ENCODE assay signal across 34 mouse cellular contexts in the genomic region with DNA sequence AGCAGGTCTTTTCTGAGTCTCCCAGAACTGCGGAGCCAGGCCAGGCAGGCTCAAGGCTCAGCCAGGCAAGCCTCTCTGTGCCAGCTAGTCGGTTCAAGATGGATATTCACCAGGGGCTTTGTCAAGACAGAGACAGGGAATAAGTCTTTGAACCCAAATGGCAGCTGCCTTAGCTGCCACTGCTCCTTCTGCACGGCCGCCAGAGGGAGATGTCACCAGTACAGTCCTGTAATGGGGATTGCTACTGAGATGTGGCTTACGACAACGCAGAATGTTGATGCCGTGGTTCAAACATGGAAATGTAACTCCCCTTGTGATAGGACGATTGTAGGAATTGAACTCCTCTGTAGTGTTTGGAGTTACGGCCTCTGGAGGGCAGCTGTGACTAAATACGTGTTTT. TPM values are rescaled to one million over a fixed set of nuclear protein-coding genes. Genes with fewer than 3 reads are reported as not detected.
DNase-seq lines count a peak whose midpoint lies in the region; ATAC-seq and TF ChIP-seq lines count a peak whose summit lies in the region.
"Had no signal": no experiment of that assay in that cellular context is flagged by ENCODE, and none has a peak within 500 bp of the region (broad histone marks: within the 10 kb centered on the region; RNA-seq: fewer than 3 reads in every experiment).

No protein-coding gene starts in this region.

- TF ChIP-seq EP300 in heart, adult 2 months (IDR thresholded peaks at IDR 0.05; ENCODE audit: insufficient read depth, low read depth, low read length) = no peak
- no peak for TF ChIP-seq EP300 in CH12.LX (IDR thresholded peaks at IDR 0.05; ENCODE audit: low read length)

- no peaks in the 10 kb centered on the region for H3K9me3 ChIP-seq in lung, embryonic 14.5 days (ENCODE audit: low read depth, low read length)
- peaks cover 5% of the 10 kb centered on the region for H3K9me3 ChIP-seq in CH12.LX (replicated peaks; ENCODE audit: low read length)
- H3K9me3 ChIP-seq: embryonic facial prominence, embryonic 13.5 days; heart, embryonic 10.5 days; heart, embryonic 15.5 days; limb, embryonic 12.5 days; stomach, embryonic 15.5 days had no signal

- DNase-seq in heart, adult 2 months = no peak
- DNase-seq in heart, adult 8-10 months (ENCODE audit: low spot score) = no peak
- no peak for DNase-seq in lung, embryonic 14.5 days
- no peak for DNase-seq in lung, postnatal 4 days
- DNase-seq in CH12.LX (ENCODE audit: extremely low read depth) = peak; percentile 3
- peak; percentile 5 for DNase-seq in R1 (ENCODE audit: low read depth, low spot score)
- no peak for DNase-seq in yolk sac, embryonic 10.5 days (ENCODE audit: low spot score)
- DNase-seq: adrenal gland, adult 8-10 months; B cell, adult 2 months; cerebellum, adult 8-10 months; kidney, adult 8-10 months; layer of hippocampus, adult 9-11 months; right cerebral cortex, postnatal 25 days had no signal

- no peak for ATAC-seq in lung, embryonic 14.5 days (ENCODE audit: insufficient read depth)
- ATAC-seq: forebrain, embryonic 16.5 days; hindbrain, postnatal 0 days; intestine, embryonic 16.5 days; midbrain, embryonic 16.5 days; Patski had no signal

- no peaks in the 10 kb centered on the region for H3K79me2 ChIP-seq in heart, adult 2 months (replicated peaks; ENCODE audit: control insufficient read depth, insufficient read depth, low read length)
- H3K79me2 ChIP-seq in CH12.LX (replicated peaks; ENCODE audit: control insufficient read depth, extremely low read depth, insufficient read depth, poor library complexity, severe bottlenecking) = no peaks in the 10 kb centered on the region

- TF ChIP-seq POLR2A in heart, adult 2 months (IDR thresholded peaks at IDR 0.05; ENCODE audit: insufficient read depth, low read depth, low read length) = no peak
- TF ChIP-seq POLR2A in CH12.LX (IDR thresholded peaks at IDR 0.05; ENCODE audit: low read depth, low read length) = no peak

- H3K4me1 ChIP-seq in heart, adult 2 months (ENCODE audit: control insufficient read depth, insufficient read depth, low read length) = no peaks in the 10 kb centered on the region
- no peaks in the 10 kb centered on the region for H3K4me1 ChIP-seq in lung, embryonic 14.5 days (ENCODE audit: insufficient read depth)
- H3K4me1 ChIP-seq in CH12.LX (ENCODE audit: control insufficient read depth in 1 of 2, insufficient read depth in 2 of 2) = no peaks in the 10 kb centered on the region
- H3K4me1 ChIP-seq: heart, embryonic 15.5 days; stomach, embryonic 15.5 days had no signal

- in situ Hi-C loops in CH12.LX (cut with MboI; ENCODE audit: low pct_ligation_motif_present, low pct_unique_long_range_greater_than_20kb, low sequenced_read_pairs) = no loop called here

- TF ChIP-seq CTCF in heart, adult 2 months (IDR thresholded peaks at IDR 0.05) = peak; percentile 45
- TF ChIP-seq CTCF in lung, embryonic 14.5 days (IDR thresholded peaks at IDR 0.05; ENCODE audit: low read depth) = 0 out of 2 replicates have a peak, but pooled peaks have one; percentile 18
- peak in 1 of 2 experiments; percentile 50; a peak in 2 of 4 replicates for TF ChIP-seq CTCF in CH12.LX (conservative IDR thresholded peaks at IDR 0.05 in 1 of 2, IDR thresholded peaks at IDR 0.05 in 1 of 2; ENCODE audit: low read depth in 2 of 2, low read length in 2 of 2)

- TF ChIP-seq RAD21 in CH12.LX (IDR thresholded peaks at IDR 0.05; ENCODE audit: low read depth, low read length) = no peak; the same call in none of the 2 replicates

- no peaks in the 10 kb centered on the region for H3K27me3 ChIP-seq in heart, adult 2 months (ENCODE audit: control insufficient read depth, insufficient read depth, low read length)
- H3K27me3 ChIP-seq in lung, embryonic 14.5 days (ENCODE audit: insufficient read depth, low read length) = no peaks in the 10 kb centered on the region
- H3K27me3 ChIP-seq in CH12.LX (replicated peaks) = peaks cover 90% of the 10 kb centered on the region
- H3K27me3 ChIP-seq: embryonic facial prominence, embryonic 13.5 days; heart, embryonic 15.5 days; hindbrain, embryonic 12.5 days; limb, embryonic 12.5 days; liver, embryonic 15.5 days; stomach, embryonic 15.5 days had no signal

- dilution Hi-C loops in CH12.LX (cut with MboI; ENCODE audit: extremely low pct_ligation_motif_present, extremely low pct_unique_long_range_greater_than_20kb, low sequenced_read_pairs) = no loop called here

- H3K4me2 ChIP-seq in lung, embryonic 14.5 days = no peak overlapping the region
- H3K4me2 ChIP-seq in CH12.LX (ENCODE audit: insufficient read depth, low read depth, poor library complexity, severe bottlenecking) = no peak overlapping the region
- H3K4me2 ChIP-seq: embryonic facial prominence, embryonic 13.5 days; heart, embryonic 15.5 days; hindbrain, embryonic 12.5 days; limb, embryonic 12.5 days; liver, embryonic 15.5 days; stomach, embryonic 15.5 days had no signal

- intact Hi-C loops in heart, adult 2 months (cut with DNase I) = no loop called here

- H3K4me3 ChIP-seq in heart, adult 2 months = no peak overlapping the region
- H3K4me3 ChIP-seq in lung, embryonic 14.5 days (ENCODE audit: low read depth, low read length) = no peak overlapping the region
- H3K4me3 ChIP-seq in CH12.LX (replicated peaks in 1 of 3; ENCODE audit: low read depth in 2 of 3, low read length in 2 of 3, poor library complexity in 1 of 3) = no peak overlapping the region
- H3K4me3 ChIP-seq: embryonic facial prominence, embryonic 13.5 days; erythroblast, embryonic 14.5 days; heart, embryonic 10.5 days; heart, embryonic 15.5 days; hindbrain, embryonic 12.5 days; limb, embryonic 12.5 days; liver, embryonic 15.5 days; stomach, embryonic 15.5 days had no signal

- no peak overlapping the region for H3K27ac ChIP-seq in heart, adult 2 months
- H3K27ac ChIP-seq in lung, embryonic 14.5 days (ENCODE audit: low read depth) = no peak overlapping the region
- no peak overlapping the region for H3K27ac ChIP-seq in CH12.LX (ENCODE audit: insufficient read depth, low read depth)
- H3K27ac ChIP-seq: embryonic facial prominence, embryonic 13.5 days; heart, embryonic 10.5 days; heart, embryonic 15.5 days; hindbrain, embryonic 12.5 days; hindbrain, postnatal 0 days; kidney, postnatal 0 days; limb, embryonic 12.5 days; stomach, embryonic 15.5 days had no signal

- no peak overlapping the region for H3K9ac ChIP-seq in heart, adult 2 months (ENCODE audit: low read depth, low read length)
- no peak overlapping the region for H3K9ac ChIP-seq in lung, embryonic 14.5 days
- H3K9ac ChIP-seq in CH12.LX (ENCODE audit: insufficient read depth, low read depth) = no peak overlapping the region
- H3K9ac ChIP-seq: embryonic facial prominence, embryonic 13.5 days; heart, embryonic 15.5 days; hindbrain, embryonic 12.5 days; limb, embryonic 12.5 days; liver, embryonic 15.5 days; stomach, embryonic 15.5 days had no signal

- no peaks in the 10 kb centered on the region for H3K36me3 ChIP-seq in heart, adult 2 months (ENCODE audit: control insufficient read depth, insufficient read depth, low read length)
- no peaks in the 10 kb centered on the region for H3K36me3 ChIP-seq in lung, embryonic 14.5 days (ENCODE audit: insufficient read depth)
- H3K36me3 ChIP-seq in CH12.LX (replicated peaks in 1 of 2; ENCODE audit: control insufficient read depth in 1 of 2, insufficient read depth in 1 of 2, low read length in 1 of 2) = no peaks in the 10 kb centered on the region
- H3K36me3 ChIP-seq: embryonic facial prominence, embryonic 13.5 days; heart, embryonic 10.5 days; heart, embryonic 15.5 days; hindbrain, embryonic 12.5 days; limb, embryonic 12.5 days; liver, embryonic 15.5 days; stomach, embryonic 15.5 days had no signal

- 80% methylated on average over 10 of the region's 10 CpGs for WGBS in heart, adult 2 months
- WGBS in lung, embryonic 14.5 days = 74% methylated on average over 10 of the region's 10 CpGs

TF ChIP-seq in CH12.LX, 34 proteins besides CTCF, POLR2A, EP300 and RAD21:
- TF ChIP-seq SMC3 (IDR thresholded peaks at IDR 0.05; ENCODE audit: low read depth, low read length) (peak; percentile 41), CHD1 (IDR thresholded peaks at IDR 0.05; ENCODE audit: low read depth, low read length) (no peak)

RNA-seq across cellular contexts. Expression of gene Fcnb, which starts 1.4 kb away (rescaled TPM):
- not detected for total RNA-seq in heart, adult 2 months (2021)
- not detected in 2 replicates for polyA plus RNA-seq in heart, adult 2 months (2012; rRNA removed)
- total RNA-seq in heart, adult 8-10 months (2022) = not detected
- polyA plus RNA-seq in lung, embryonic 14.5 days (2014; fragmentation: Nextera tagmentation; extraction: Ambion mirVana) = 0.30 TPM in 1 of 2 replicates, not detected in the other
- not detected in 2 replicates for total RNA-seq in CH12.LX (2012; rRNA removed)
- not detected in 2 replicates for total RNA-seq in CH12.LX (2014; rRNA removed)
- polyA plus RNA-seq in CH12.LX (2012; ENCODE audit: insufficient read length, low read depth) = not detected in 2 replicates
- total RNA-seq: adrenal gland, adult 8-10 months; ES-E14; gastrocnemius, adult 8-10 months; heart, postnatal 25 days; hindbrain, postnatal 0 days; left cerebral cortex, postnatal 14 days; neutrophil, adult 5-6 weeks had no signal
- polyA plus RNA-seq: embryonic facial prominence, embryonic 13.5 days; erythroblast, embryonic 14.5 days; forebrain, embryonic 16.5 days; gonadal fat pad, adult 2 months; heart, embryonic 10.5 days; hindbrain, postnatal 0 days; kidney, postnatal 0 days; limb, embryonic 12.5 days; midbrain, embryonic 16.5 days; neural tube, embryonic 11.5 days; Patski had no signal

Comparison
In these comparisons a context has a peak if more than half of its experiments do, and no peak if none do; other contexts are left out.
1. DNase-seq: peak in CH12.LX (single experiment) and R1 (single experiment); none in heart, adult 2 months (0 of 2), heart, adult 8-10 months (single experiment), lung, embryonic 14.5 days (single experiment), lung, postnatal 4 days (0 of 2) and yolk sac, embryonic 10.5 days (single experiment).